Mouse (Mus musculus) adrenal gland, postnatal 10 days (tissue): ENCODE results near the gene Ston2. TPM values are rescaled to one million over a fixed set of nuclear protein-coding genes. Genes with fewer than 3 reads are reported as not detected.
"Not testable (repeated sequence)": the region's sequence is repeated elsewhere in the genome, so short reads cannot be mapped to it uniquely, and the experiment has no call there.

ENCODE experiments used
- DNase-seq: peaks from one replicate; pipeline ENCODE4 v3.0.0; 2021; ENCODE audit warnings: mixed read lengths
- total RNA-seq, 2 experiments: library from RNA; stranded (reverse); gene quantifications; 2 replicates each; pipeline ENCODE4 v1.2.3; 2021

Gene Ston2
- total RNA-seq, 2 experiments from 2014 or later, result 10.0 to 12.9 TPM

GRCm38 (mm10) chr12:91749543-91750184 is 38.5 kb downstream of the Ston2 start:
- no peak for DNase-seq

- peak; percentile 53 for DNase-seq
Observed at GRCm38 (mm10) chr12:91748241-91748865, 39.8 kb downstream of the Ston2 start.

GRCm38 (mm10) chr12:91746839-91747238 is 41.3 kb downstream of the Ston2 start:
- not testable (repeated sequence) for DNase-seq

- no peak for DNase-seq
Observed at GRCm38 (mm10) chr12:91745758-91746290, 42.4 kb downstream of the Ston2 start.

- DNase-seq, result no peak
Observed at GRCm38 (mm10) chr12:91744091-91744490, 44.1 kb downstream of the Ston2 start.

GRCm38 (mm10) chr12:91742916-91743315 is 45.3 kb downstream of the Ston2 start:
- no peak for DNase-seq

- DNase-seq, result no peak
Observed at GRCm38 (mm10) chr12:91738381-91738780, 49.8 kb downstream of the Ston2 start.

- DNase-seq, result no peak
Observed at GRCm38 (mm10) chr12:91736221-91736980, 51.8 kb downstream of the Ston2 start.

GRCm38 (mm10) chr12:91734246-91735027 is 53.8 kb downstream of the Ston2 start:
- no peak for DNase-seq

GRCm38 (mm10) chr12:91732729-91733448 is 55.3 kb downstream of the Ston2 start:
- DNase-seq, result no peak

GRCm38 (mm10) chr12:91726202-91726601 is 62.0 kb downstream of the Ston2 start:
- no peak for DNase-seq

GRCm38 (mm10) chr12:91723912-91724311 is 64.3 kb downstream of the Ston2 start:
- no peak for DNase-seq

- no peak for DNase-seq
Observed at GRCm38 (mm10) chr12:91719134-91719533, 69.1 kb downstream of the Ston2 start.

- DNase-seq, result no peak
Observed at GRCm38 (mm10) chr12:91715686-91716085, 72.5 kb downstream of the Ston2 start.

- no peak for DNase-seq
Observed at GRCm38 (mm10) chr12:91713358-91713757, 74.8 kb downstream of the Ston2 start.

GRCm38 (mm10) chr12:91711655-91712054 is 76.5 kb downstream of the Ston2 start:
- no peak for DNase-seq

GRCm38 (mm10) chr12:91710876-91711275 is 77.3 kb downstream of the Ston2 start:
- DNase-seq, result no peak

- DNase-seq, result no peak
Observed at GRCm38 (mm10) chr12:91709634-91710033, 78.6 kb downstream of the Ston2 start.

GRCm38 (mm10) chr12:91709232-91709631 is 79.0 kb downstream of the Ston2 start:
- no peak for DNase-seq

GRCm38 (mm10) chr12:91707807-91708206 is 80.4 kb downstream of the Ston2 start:
- DNase-seq, result no peak

- no peak for DNase-seq
Observed at GRCm38 (mm10) chr12:91703533-91703932, 84.7 kb downstream of the Ston2 start.

- no peak for DNase-seq
Observed at GRCm38 (mm10) chr12:91702829-91703228, 85.4 kb downstream of the Ston2 start.
